Mouse (Mus musculus) common myeloid progenitor, adult 5-6 weeks (primary cell): ENCODE data around the gene Zfp646. TPM values are rescaled to one million over a fixed set of nuclear protein-coding genes. Genes with fewer than 3 reads are reported as not detected.
"Not testable (repeated sequence)": the region's sequence is repeated elsewhere in the genome, so short reads cannot be mapped to it uniquely, and the experiment has no call there.

Experiments
- ATAC-seq: replicated peaks from 2 replicates; pipeline ENCODE4 v1.8.0; 2016; ENCODE audit warnings: low read depth, mild to moderate bottlenecking, moderate TSS enrichment, inconsistent platforms; ENCODE audit not compliant: poor library complexity, severe bottlenecking
- total RNA-seq: library from RNA; stranded (forward); fragments of 200-1000, 187-1606 nt; gene quantifications from 2 replicates; pipeline ENCODE4 v1.2.3, GENCODE M21; 2017

The Zfp646 gene
- total RNA-seq = 47.1 and 50.4 TPM in 2 replicates

- peak; percentile 62 for ATAC-seq
These were observed at the start of gene Zfp646 for GRCm38 (mm10) chr7:127876041-127876466. TSS of gene Zfp646 (plus strand) at chr7:127876221.

GRCm38 (mm10) chr7:127835550-127835949, 40.5 kb upstream of the Zfp646 start:
- ATAC-seq = no peak

GRCm38 (mm10) chr7:127837473-127837872, 38.5 kb upstream of the Zfp646 start:
- ATAC-seq = no peak

- not testable (repeated sequence) for ATAC-seq
These were observed 38.1 kb upstream of the Zfp646 start for GRCm38 (mm10) chr7:127837878-127838277.

GRCm38 (mm10) chr7:127840031-127840430, 36.0 kb upstream of the Zfp646 start:
- not testable (repeated sequence) for ATAC-seq

GRCm38 (mm10) chr7:127840886-127841285, 35.1 kb upstream of the Zfp646 start:
- peak; percentile 28 for ATAC-seq

- peak; percentile 84 for ATAC-seq
These were observed 34.6 kb upstream of the Zfp646 start for GRCm38 (mm10) chr7:127841340-127842000.

GRCm38 (mm10) chr7:127842001-127842718, 33.9 kb upstream of the Zfp646 start:
- ATAC-seq = peak; percentile 61

GRCm38 (mm10) chr7:127849973-127850875, 25.8 kb upstream of the Zfp646 start:
- ATAC-seq = peak; percentile 52; the same call in 1 of the 2 replicates

- no peak for ATAC-seq
These were observed 25.1 kb upstream of the Zfp646 start for GRCm38 (mm10) chr7:127850906-127851305.

- ATAC-seq = peak; percentile 89
These were observed 17.8 kb upstream of the Zfp646 start for GRCm38 (mm10) chr7:127858258-127858657.

- ATAC-seq = no peak
These were observed 9.6 kb upstream of the Zfp646 start for GRCm38 (mm10) chr7:127866434-127866833.

- no peak for ATAC-seq
These were observed 8.4 kb upstream of the Zfp646 start for GRCm38 (mm10) chr7:127867641-127868040.

GRCm38 (mm10) chr7:127869149-127869810, 6.7 kb upstream of the Zfp646 start:
- no peak for ATAC-seq

GRCm38 (mm10) chr7:127870136-127870821, 5.7 kb upstream of the Zfp646 start:
- ATAC-seq = no peak

- peak; percentile 6; the same call in 1 of the 2 replicates for ATAC-seq
These were observed 1.0 kb upstream of the Zfp646 start for GRCm38 (mm10) chr7:127874812-127875626.

- peak; percentile 72 for ATAC-seq
These were observed 407 bp upstream of the Zfp646 start for GRCm38 (mm10) chr7:127875627-127876001.
